Mouse (Mus musculus): ENCODE data around the gene Car14. TPM values are rescaled to one million over a fixed set of nuclear protein-coding genes. Genes with fewer than 3 reads are reported as not detected.
A peak's percentile ranks its signal among the peaks of the same experiment; 100 is the strongest.
"Not testable (repeated sequence)": the region's sequence is repeated elsewhere in the genome, so short reads cannot be mapped to it uniquely, and the experiment has no call there.

Car14 gene
- total RNA-seq, 2 experiments from 2014 or later: 1.1 to 3.6 TPM

- no peak for DNase-seq (ENCODE audit: low spot score in 2 of 2)
Measured at GRCm38 (mm10) chr3:95928261-95928657, 23.8 kb upstream of the Car14 start.

- no peak for DNase-seq (ENCODE audit: low spot score in 2 of 2)
Measured at GRCm38 (mm10) chr3:95925087-95925486, 20.6 kb upstream of the Car14 start.

GRCm38 (mm10) chr3:95924185-95924584, 19.7 kb upstream of the Car14 start:
- DNase-seq (ENCODE audit: low spot score in 2 of 2): no peak

GRCm38 (mm10) chr3:95923429-95923828, 18.9 kb upstream of the Car14 start:
- not testable (repeated sequence) for DNase-seq (ENCODE audit: low spot score in 2 of 2)

GRCm38 (mm10) chr3:95920532-95920931, 16.0 kb upstream of the Car14 start:
- not testable (repeated sequence) for DNase-seq (ENCODE audit: low spot score in 2 of 2)

GRCm38 (mm10) chr3:95916760-95917159, 12.3 kb upstream of the Car14 start:
- no peak for DNase-seq (ENCODE audit: low spot score in 2 of 2)

- no peak for DNase-seq (ENCODE audit: low spot score in 2 of 2)
Measured at GRCm38 (mm10) chr3:95914706-95915105, 10.2 kb upstream of the Car14 start.

GRCm38 (mm10) chr3:95907613-95908012, 3.1 kb upstream of the Car14 start:
- no peak for DNase-seq (ENCODE audit: low spot score in 2 of 2)

- peak; percentile 42 to 55 for DNase-seq (ENCODE audit: low spot score in 2 of 2)
Measured at GRCm38 (mm10) chr3:95906860-95907259, 2.4 kb upstream of the Car14 start.

- peak in 1 of 2 experiments; percentile 52 for DNase-seq (ENCODE audit: low spot score in 2 of 2)
Measured at GRCm38 (mm10) chr3:95905940-95906492, 1.5 kb upstream of the Car14 start.

GRCm38 (mm10) chr3:95905146-95905939, 852 bp upstream of the Car14 start:
- DNase-seq (ENCODE audit: low spot score in 2 of 2): no peak

- DNase-seq (ENCODE audit: low spot score in 2 of 2): no peak
Measured at GRCm38 (mm10) chr3:95903753-95904502, 563 bp downstream of the Car14 start.

GRCm38 (mm10) chr3:95902643-95903042, 1.8 kb downstream of the Car14 start:
- DNase-seq (ENCODE audit: low spot score in 2 of 2): no peak

GRCm38 (mm10) chr3:95902373-95902625, 2.2 kb downstream of the Car14 start:
- no peak for DNase-seq (ENCODE audit: low spot score in 2 of 2)

- no peak for DNase-seq (ENCODE audit: low spot score in 2 of 2)
Measured at GRCm38 (mm10) chr3:95901616-95902372, 2.7 kb downstream of the Car14 start.

GRCm38 (mm10) chr3:95899800-95900524, 4.5 kb downstream of the Car14 start:
- no peak for DNase-seq (ENCODE audit: low spot score in 2 of 2)

- DNase-seq (ENCODE audit: low spot score in 2 of 2): not testable (repeated sequence)
Measured at GRCm38 (mm10) chr3:95895501-95895900, 9.0 kb downstream of the Car14 start.

- peak; percentile 59 to 64 for DNase-seq (ENCODE audit: low spot score in 2 of 2)
Measured at GRCm38 (mm10) chr3:95894317-95895160, 10.0 kb downstream of the Car14 start.

- peak; percentile 85 to 88 for DNase-seq (ENCODE audit: low spot score in 2 of 2)
Measured at GRCm38 (mm10) chr3:95893606-95894316, 10.7 kb downstream of the Car14 start, which contains the start of gene Aph1a. TSS of gene Aph1a (plus strand) at chr3:95893969.
